Mouse (Mus musculus) ovary, adult 10 weeks (tissue): Measurements from ENCODE around the gene Plcxd2. TPM values are rescaled to one million over a fixed set of nuclear protein-coding genes. Genes with fewer than 3 reads are reported as not detected.

Experiments used
- polyA plus RNA-seq: library from polyadenylated mRNA; stranded (reverse); fragments of 350-450 nt; fragmentation: Illumina TruSeq; extraction: RNeasy Lipid Tissue Mini Kit (QIAGEN cat#74804); gene quantifications from one replicate; pipeline ENCODE4 v1.2.3, GENCODE M21; 2014

The Plcxd2 gene
- 2.7 TPM for polyA plus RNA-seq

DNA sequence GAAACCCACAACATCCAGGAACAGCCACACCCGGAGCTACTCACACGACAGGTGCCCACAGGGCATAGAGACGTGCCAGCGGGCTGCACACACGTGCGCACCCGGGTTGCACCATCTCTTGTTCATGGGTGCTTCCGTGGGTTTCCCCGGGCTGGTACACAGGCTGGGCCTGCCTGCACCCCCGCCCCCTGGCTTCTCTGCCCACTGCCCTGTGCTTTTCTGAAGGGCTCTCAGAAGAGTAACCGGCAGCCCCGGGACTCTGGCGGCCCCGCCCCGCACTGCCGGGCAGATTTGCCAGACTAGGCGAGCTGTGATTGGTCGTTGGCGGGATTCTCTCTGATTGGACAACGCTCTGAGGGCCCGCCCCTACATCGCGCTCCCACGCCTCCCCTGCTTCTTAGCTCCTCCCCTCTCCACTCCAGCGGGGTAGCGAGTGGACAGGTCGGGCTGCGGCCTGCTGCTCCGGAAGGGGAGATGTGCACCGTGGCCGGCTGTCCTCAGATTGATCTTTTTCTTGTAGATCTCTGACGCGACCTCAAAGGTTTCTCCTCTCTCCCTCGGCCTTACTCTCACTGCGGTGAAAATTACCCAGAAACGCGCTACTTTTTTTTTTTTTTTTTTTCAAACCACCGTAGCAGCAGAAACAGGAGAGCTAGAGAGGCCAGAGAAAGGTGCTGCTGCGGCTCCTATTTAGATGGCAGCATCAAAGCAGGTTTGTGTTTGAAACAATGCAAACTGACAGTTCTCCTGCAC lies at the start of gene Plcxd2:
Gene Plcxd2 (minus strand): TSS at position 66 of the 753 bp plus-strand sequence.

GRCm38 (mm10) chr16:45953394-45953793 lies 56.6 kb downstream of the Plcxd2 start, which contains the start of gene Phldb2:
Gene Phldb2 (minus strand): TSS chr16:45953598.

Other genes starting within 250 kb of the Plcxd2 start
- 82.7 TPM for gene Phldb2, start 56.6 kb downstream of the Plcxd2 start, polyA plus RNA-seq
- gene Cd96, start 110.0 kb upstream of the Plcxd2 start, polyA plus RNA-seq = 0.74 TPM
- gene Gm4737, start 144.9 kb upstream of the Plcxd2 start, polyA plus RNA-seq = 8.4 TPM